Mouse (Mus musculus) heart, postnatal 0 days (tissue): ENCODE results near the gene Fam83g. TPM values are rescaled to one million over a fixed set of nuclear protein-coding genes. Genes with fewer than 3 reads are reported as not detected.

Experiments
- ATAC-seq: fragments of 200-750 bp; cut with Nextera tagmentation; 2 replicates; pipeline ENCODE4 v1.8.0; 2017; ENCODE audit warnings: low read depth, moderate number of reproducible peaks, moderate library complexity; ENCODE audit not compliant: insufficient read depth
- DNase-seq: peaks from one replicate; pipeline ENCODE4 v3.0.0-alpha.2; 2016; ENCODE audit warnings: low spot score
- H3K27ac ChIP-seq: fragments of 300-500 bp; sonication (generic); 2 replicates; pipeline ENCODE4 v1.5.1; 2014; ENCODE audit warnings: low read depth, mild to moderate bottlenecking
- H3K27me3 ChIP-seq: fragments of 300-500 bp; sonication (generic); 2 replicates; pipeline ENCODE4 v1.6.1; 2014; ENCODE audit warnings: low read length, mixed read lengths; ENCODE audit not compliant: control insufficient read depth, insufficient read depth
- H3K36me3 ChIP-seq: fragments of 300-500 bp; sonication (generic); replicated peaks from 2 replicates; pipeline ENCODE4 v1.6.1; 2014; ENCODE audit warnings: low read length, mixed read lengths; ENCODE audit not compliant: control insufficient read depth, insufficient read depth
- H3K4me1 ChIP-seq: fragments of 300-500 bp; sonication (generic); 2 replicates; pipeline ENCODE4 v1.6.1; 2014; ENCODE audit warnings: antibody characterized with exemption; ENCODE audit not compliant: control insufficient read depth, insufficient read depth
- H3K4me2 ChIP-seq: fragments of 300-500 bp; sonication (generic); 2 replicates; pipeline ENCODE4 v1.6.1; 2014; ENCODE audit warnings: low read depth, mild to moderate bottlenecking, low read length, moderate library complexity
- H3K4me3 ChIP-seq: fragments of 300-500 bp; sonication (generic); 2 replicates; pipeline ENCODE4 v1.5.1; 2014; ENCODE audit warnings: low read depth, low read length
- H3K9ac ChIP-seq: fragments of 300-500 bp; sonication (generic); replicated peaks from 2 replicates; pipeline ENCODE4 v1.6.1; 2014; ENCODE audit warnings: low read depth, low read length, mixed read lengths
- H3K9me3 ChIP-seq: fragments of 300-500 bp; sonication (generic); replicated peaks from 2 replicates; pipeline ENCODE4 v1.6.1; 2016; ENCODE audit warnings: low read length; ENCODE audit not compliant: control insufficient read depth
- CTCF ChIP-seq: IDR thresholded peaks from 2 replicates; pipeline ENCODE4 v1.5.1; 2016; ENCODE audit warnings: antibody characterized with exemption, control low read depth, low read depth
- EP300 ChIP-seq: IDR thresholded peaks from 2 replicates; pipeline ENCODE4 v1.6.1; 2016; ENCODE audit warnings: antibody characterized with exemption, low read depth
- WGBS: fragments of 180-500 bp; shearing (Covaris S2); extraction: QIAGEN DNeasy Blood & Tissue Kit; methylation state at CpG from one replicate; pipeline ENCODE4 v1.1.7; 2014; 5-methylcytosine and 5-hydroxymethylcytosine counted together
- polyA plus RNA-seq: library from polyadenylated mRNA; unstranded; fragments of >200 nt; fragmentation: Nextera tagmentation; extraction: Ambion mirVana; gene quantifications from 2 replicates; pipeline ENCODE4 v1.2.1, GENCODE M21; 2015
- total RNA-seq: library from RNA; depleted of rRNA; stranded (reverse); fragments of >200 nt; gene quantifications from 2 replicates; pipeline ENCODE4 v1.2.3, GENCODE M21; 2014; ENCODE audit warnings: low replicate concordance

Gene Fam83g
- total and polyA plus RNA-seq, 2 experiments from 2014 or later = 0.15 to 2.6 TPM

DNA sequence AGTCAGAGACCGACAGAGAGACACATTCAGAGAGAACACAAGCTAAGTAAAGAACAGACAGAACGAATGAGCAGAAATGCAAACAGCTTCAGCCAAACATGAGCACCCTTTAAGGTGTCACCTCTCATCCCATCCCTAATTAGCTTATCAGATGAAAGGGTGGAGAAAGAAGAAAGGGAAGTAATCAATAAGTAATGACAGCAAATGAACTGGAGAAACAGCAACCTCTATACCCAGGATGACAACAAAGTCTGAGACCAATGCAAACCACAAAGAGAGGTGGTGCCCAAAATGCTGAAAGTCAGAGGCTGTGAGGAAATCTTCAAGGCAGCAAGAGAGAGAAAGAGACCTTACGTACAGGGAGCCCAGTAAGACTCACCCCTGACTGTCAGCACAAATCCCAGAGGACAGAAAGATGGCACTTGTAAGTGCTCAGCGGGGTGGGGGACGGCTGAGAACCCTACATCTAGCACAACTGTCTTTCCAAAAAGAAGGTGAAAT, 38.5 kb upstream of the Fam83g start:
- H3K4me2 ChIP-seq = no peak overlapping the region
- no peak overlapping the region for H3K9ac ChIP-seq
- H3K27ac ChIP-seq = 0 out of 2 replicates have a peak overlapping the region, but pooled peaks have one; percentile 33
- DNase-seq = no peak
- H3K9me3 ChIP-seq = no peaks in the 10 kb centered on the region
- 81% methylated on average over 5 of the region's 5 CpGs for WGBS
- TF ChIP-seq EP300 (no peak), CTCF (no peak)
- H3K4me3 ChIP-seq = no peak overlapping the region
- ATAC-seq = no peak
- H3K27me3 ChIP-seq = no peaks in the 10 kb centered on the region
- no peaks in the 10 kb centered on the region for H3K4me1 ChIP-seq
- H3K36me3 ChIP-seq = no peaks in the 10 kb centered on the region

DNA sequence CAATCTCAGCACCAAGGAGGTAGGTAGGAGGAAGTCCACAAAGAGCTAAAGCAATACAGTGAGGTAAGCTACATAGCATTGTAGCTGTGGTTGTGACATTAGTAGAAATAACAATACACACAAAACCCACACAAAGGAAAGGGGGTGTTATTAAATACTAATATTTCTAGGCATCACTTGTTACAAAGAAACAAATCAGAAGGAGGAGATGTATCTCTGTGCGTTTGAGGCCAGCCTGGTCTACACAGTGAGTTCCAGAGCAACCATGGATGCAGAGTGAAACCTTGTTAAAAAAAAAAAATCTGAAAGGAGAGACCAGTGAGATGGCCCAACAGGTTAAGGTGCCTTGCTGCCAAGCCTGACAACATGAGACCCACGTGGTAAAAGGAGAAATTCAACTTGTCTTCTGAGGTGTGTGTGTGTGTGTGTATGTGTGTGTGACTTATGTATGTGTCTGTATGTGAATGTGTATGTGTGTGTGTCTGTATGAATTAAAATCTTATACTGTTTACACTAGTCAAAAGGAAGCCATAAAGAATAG, 37.3 kb upstream of the Fam83g start:
- no peak overlapping the region for H3K27ac ChIP-seq
- no peak for DNase-seq
- no peaks in the 10 kb centered on the region for H3K4me1 ChIP-seq
- no peak overlapping the region for H3K4me2 ChIP-seq
- no peaks in the 10 kb centered on the region for H3K9me3 ChIP-seq
- ATAC-seq = no peak
- no peaks in the 10 kb centered on the region for H3K36me3 ChIP-seq
- H3K9ac ChIP-seq = no peak overlapping the region
- WGBS = 61% methylated on average over 2 of the region's 2 CpGs
- TF ChIP-seq EP300 (no peak), CTCF (no peak)
- H3K4me3 ChIP-seq = no peak overlapping the region
- no peaks in the 10 kb centered on the region for H3K27me3 ChIP-seq

DNA sequence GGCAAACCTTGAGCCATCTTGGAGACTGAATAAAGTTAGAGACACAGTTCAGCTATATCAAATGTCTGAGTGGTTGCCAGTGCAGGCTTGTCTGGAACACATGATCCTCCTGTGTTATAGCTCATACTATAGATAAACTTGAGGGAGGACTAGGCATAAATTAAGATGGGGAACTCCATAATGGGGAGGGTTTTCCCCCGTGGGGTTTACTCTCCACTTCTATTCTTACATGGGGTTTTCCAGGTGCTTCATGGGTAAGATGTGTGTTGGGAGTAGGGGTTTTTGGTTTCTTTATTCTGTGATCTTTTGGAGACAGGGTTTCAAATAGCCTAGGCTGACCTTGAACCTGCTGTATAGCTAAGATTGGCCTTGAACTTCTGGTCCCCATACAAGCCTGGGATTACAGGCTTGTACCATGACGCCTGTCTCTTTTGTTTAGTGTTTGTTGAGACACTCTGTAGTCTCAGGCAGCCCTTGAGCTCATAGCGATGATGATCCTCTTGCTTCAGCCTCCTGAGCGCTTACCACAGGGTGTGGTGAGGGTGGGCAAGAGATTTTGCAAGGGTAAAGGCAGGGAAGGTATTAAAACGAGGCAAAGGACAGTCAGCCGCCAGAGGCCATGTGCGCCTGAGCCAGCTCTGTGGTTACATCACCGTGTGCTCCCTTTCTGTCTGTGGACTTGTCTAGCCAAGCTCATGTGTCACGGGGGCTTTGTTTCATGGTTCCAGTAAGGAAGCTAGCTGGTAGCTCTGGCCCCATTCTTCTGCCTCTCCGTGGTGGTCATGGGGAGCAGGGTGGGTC, 36.6 kb upstream of the Fam83g start:
- DNase-seq = no peak
- no peak for ATAC-seq
- Histone ChIP-seq H3K9ac (no peak overlapping the region), H3K4me1 (no peaks in the 10 kb centered on the region), H3K27ac (no peak overlapping the region), H3K27me3 (no peaks in the 10 kb centered on the region), H3K4me3 (no peak overlapping the region), H3K36me3 (no peaks in the 10 kb centered on the region), H3K9me3 (no peaks in the 10 kb centered on the region), H3K4me2 (no peak overlapping the region)
- TF ChIP-seq EP300 (no peak), CTCF (no peak)
- 71% methylated on average over 10 of the region's 10 CpGs for WGBS

DNA sequence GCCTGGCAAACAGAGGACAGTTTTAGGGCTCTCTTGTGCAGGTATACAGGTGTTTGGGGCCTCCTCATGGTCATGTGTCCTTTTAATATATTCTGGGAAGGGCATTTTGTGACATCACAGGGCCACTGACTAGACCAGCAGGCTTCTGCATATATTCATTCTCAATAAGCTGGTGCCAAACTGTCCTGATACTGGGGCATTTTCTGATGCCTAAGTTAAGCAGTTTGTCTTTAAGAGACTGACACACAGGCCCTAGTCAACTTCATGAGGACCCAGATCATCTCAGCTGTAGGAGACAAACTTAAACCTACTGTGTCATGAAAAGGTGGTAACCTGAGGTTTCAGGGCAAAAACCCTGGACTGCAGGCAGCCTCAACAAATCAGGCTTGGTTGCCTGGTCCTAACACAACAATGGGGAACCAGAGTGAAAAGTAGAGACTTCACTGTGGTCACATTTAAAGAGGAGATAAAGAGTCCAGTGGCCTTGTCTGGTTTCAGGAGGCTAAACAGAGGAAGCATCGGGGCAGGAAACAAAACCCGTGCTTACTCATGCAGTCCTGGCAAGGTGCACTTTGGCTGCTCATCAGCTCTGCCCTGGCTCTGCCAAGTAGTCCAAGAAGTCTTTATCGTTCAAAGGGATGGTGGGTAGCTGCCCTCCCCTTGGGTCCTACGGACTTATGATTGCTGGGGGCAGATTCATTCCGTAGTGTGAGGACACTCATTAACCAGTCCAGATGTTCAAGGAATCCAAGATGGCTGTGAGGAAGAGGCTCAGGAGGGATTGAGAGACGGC, 35.7 kb upstream of the Fam83g start:
- Histone ChIP-seq H3K9me3 (no peaks in the 10 kb centered on the region), H3K36me3 (no peaks in the 10 kb centered on the region), H3K27me3 (no peaks in the 10 kb centered on the region), H3K4me2 (no peak overlapping the region), H3K9ac (no peak overlapping the region), H3K27ac (peak overlapping the region; percentile 3; the same call in 1 of the 2 replicates), H3K4me1 (no peaks in the 10 kb centered on the region), H3K4me3 (no peak overlapping the region)
- WGBS = 63% methylated on average over 6 of the region's 6 CpGs
- TF ChIP-seq EP300 (no peak), CTCF (no peak)
- ATAC-seq = no peak
- DNase-seq = no peak

GRCm38 (mm10) chr11:61648749-61649115, 35.2 kb upstream of the Fam83g start:
- H3K9ac ChIP-seq = no peak overlapping the region
- no peaks in the 10 kb centered on the region for H3K9me3 ChIP-seq
- no peak for ATAC-seq
- TF ChIP-seq EP300 = no peak
- no peaks in the 10 kb centered on the region for H3K27me3 ChIP-seq
- H3K4me3 ChIP-seq = no peak overlapping the region
- no peak overlapping the region for H3K27ac ChIP-seq
- DNase-seq = no peak
- H3K36me3 ChIP-seq = no peaks in the 10 kb centered on the region
- no peaks in the 10 kb centered on the region for H3K4me1 ChIP-seq
- H3K4me2 ChIP-seq = no peak overlapping the region
- 73% methylated on average over 7 of the region's 7 CpGs for WGBS
